Mouse (Mus musculus): ENCODE results near the gene Car10. TPM values are rescaled to one million over a fixed set of nuclear protein-coding genes. Genes with fewer than 3 reads are reported as not detected.

The Car10 gene
- total RNA-seq, 2 experiments from 2014 or later, result 134 to 140 TPM

GRCm38 (mm10) chr11:93141727-93142126 lies 43.9 kb downstream of the Car10 start:
- no peak for DNase-seq (ENCODE audit: low spot score in 2 of 2)
- intact Hi-C loops (cut with DNase I), result loop anchor here (5.0 kb wide), 1 partner anchor 331 kb away; no protein-coding TSS in a partner anchor

GRCm38 (mm10) chr11:93144544-93144943 lies 46.7 kb downstream of the Car10 start:
- DNase-seq (ENCODE audit: low spot score in 2 of 2), result no peak
- intact Hi-C loops (cut with DNase I), result loop anchor here (5.0 kb wide), 1 partner anchor 328 kb away; no protein-coding TSS in a partner anchor

GRCm38 (mm10) chr11:93154910-93155309 lies 57.1 kb downstream of the Car10 start:
- DNase-seq (ENCODE audit: low spot score in 2 of 2), result no peak
- intact Hi-C loops (cut with DNase I), result loop anchor here (1.0 kb wide), 1 partner anchor 10 kb away; no protein-coding TSS in a partner anchor

- intact Hi-C loops (cut with DNase I), result no loop called here
- DNase-seq (ENCODE audit: low spot score in 2 of 2), result no peak
Measured at GRCm38 (mm10) chr11:93172430-93172829, 74.6 kb downstream of the Car10 start.

GRCm38 (mm10) chr11:93173533-93174308 lies 75.9 kb downstream of the Car10 start:
- DNase-seq (ENCODE audit: low spot score in 2 of 2), result no peak
- intact Hi-C loops (cut with DNase I), result no loop called here

GRCm38 (mm10) chr11:93185477-93185876 lies 87.6 kb downstream of the Car10 start:
- intact Hi-C loops (cut with DNase I), result loop anchor here (10.0 kb wide), 1 partner anchor 89 kb away; no protein-coding TSS in a partner anchor
- peak; percentile 25 to 38 for DNase-seq (ENCODE audit: low spot score in 2 of 2)

GRCm38 (mm10) chr11:93186163-93186562 lies 88.3 kb downstream of the Car10 start:
- peak in 1 of 2 experiments; percentile 5 for DNase-seq (ENCODE audit: low spot score in 2 of 2)
- intact Hi-C loops (cut with DNase I), result loop anchor here (10.0 kb wide), 1 partner anchor 89 kb away; no protein-coding TSS in a partner anchor

GRCm38 (mm10) chr11:93188621-93189020 lies 90.8 kb downstream of the Car10 start:
- no peak for DNase-seq (ENCODE audit: low spot score in 2 of 2)
- intact Hi-C loops (cut with DNase I), result loop anchor here (10.0 kb wide), 1 partner anchor 86 kb away; no protein-coding TSS in a partner anchor

GRCm38 (mm10) chr11:93200046-93200445 lies 102.2 kb downstream of the Car10 start:
- DNase-seq (ENCODE audit: low spot score in 2 of 2), result no peak
- intact Hi-C loops (cut with DNase I), result no loop called here

GRCm38 (mm10) chr11:93217457-93217856 lies 119.6 kb downstream of the Car10 start:
- intact Hi-C loops (cut with DNase I), result no loop called here
- no peak for DNase-seq (ENCODE audit: low spot score in 2 of 2)

GRCm38 (mm10) chr11:93230057-93230456 lies 132.2 kb downstream of the Car10 start:
- no peak for DNase-seq (ENCODE audit: low spot score in 2 of 2)
- intact Hi-C loops (cut with DNase I), result no loop called here

- DNase-seq (ENCODE audit: low spot score in 2 of 2), result no peak
- intact Hi-C loops (cut with DNase I), result no loop called here
Measured at GRCm38 (mm10) chr11:93249771-93250265, 152.0 kb downstream of the Car10 start.

GRCm38 (mm10) chr11:93251766-93252165 lies 153.9 kb downstream of the Car10 start:
- no peak for DNase-seq (ENCODE audit: low spot score in 2 of 2)
- intact Hi-C loops (cut with DNase I), result no loop called here

GRCm38 (mm10) chr11:93263979-93264378 lies 166.2 kb downstream of the Car10 start:
- DNase-seq (ENCODE audit: low spot score in 2 of 2), result no peak
- intact Hi-C loops (cut with DNase I), result no loop called here

GRCm38 (mm10) chr11:93272016-93272415 lies 174.2 kb downstream of the Car10 start:
- no peak for DNase-seq (ENCODE audit: low spot score in 2 of 2)
- intact Hi-C loops (cut with DNase I), result loop anchor here (10.0 kb wide), 1 partner anchor 87 kb away; no protein-coding TSS in a partner anchor

- peak; percentile 47 to 56 for DNase-seq (ENCODE audit: low spot score in 2 of 2)
- intact Hi-C loops (cut with DNase I), result loop anchor here (10.0 kb wide), 1 partner anchor 89 kb away; no protein-coding TSS in a partner anchor
Measured at GRCm38 (mm10) chr11:93273906-93274305, 176.1 kb downstream of the Car10 start.

- intact Hi-C loops (cut with DNase I), result no loop called here
- no peak for DNase-seq (ENCODE audit: low spot score in 2 of 2)
Measured at GRCm38 (mm10) chr11:93293661-93294060, 195.8 kb downstream of the Car10 start.

GRCm38 (mm10) chr11:93309981-93310380 lies 212.2 kb downstream of the Car10 start:
- DNase-seq (ENCODE audit: low spot score in 2 of 2), result no peak
- intact Hi-C loops (cut with DNase I), result no loop called here

GRCm38 (mm10) chr11:93337756-93338155 lies 239.9 kb downstream of the Car10 start:
- no peak for DNase-seq (ENCODE audit: low spot score in 2 of 2)
- intact Hi-C loops (cut with DNase I), result no loop called here

GRCm38 (mm10) chr11:93343961-93344360 lies 246.1 kb downstream of the Car10 start:
- intact Hi-C loops (cut with DNase I), result no loop called here
- no peak for DNase-seq (ENCODE audit: low spot score in 2 of 2)

GRCm38 (mm10) chr11:93344869-93345268 lies 247.0 kb downstream of the Car10 start:
- intact Hi-C loops (cut with DNase I), result no loop called here
- DNase-seq (ENCODE audit: low spot score in 2 of 2), result no peak
